ENCODE assay signal across 8 mouse cellular contexts in the genomic region with DNA sequence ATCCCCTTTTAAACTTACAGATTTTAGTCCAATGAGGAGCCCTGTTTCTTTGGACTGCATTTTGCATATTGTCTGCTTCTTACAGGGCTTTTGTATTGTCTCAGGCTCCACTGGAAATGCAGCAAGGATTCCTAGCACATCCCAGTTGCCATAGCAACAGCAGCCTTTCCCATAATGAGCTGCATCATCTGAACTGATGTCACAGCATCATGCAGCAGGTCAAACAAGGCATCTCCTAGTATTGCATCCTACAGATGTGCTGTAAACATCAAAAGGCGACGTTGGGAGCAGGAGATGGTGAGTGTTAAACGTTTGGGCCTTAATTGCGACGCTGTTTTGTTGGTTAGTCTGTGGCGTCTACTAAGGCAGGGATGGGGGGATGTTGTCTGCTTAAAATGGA. TPM values are rescaled to one million over a fixed set of nuclear protein-coding genes. Genes with fewer than 3 reads are reported as not detected.
DNase-seq lines count a peak whose midpoint lies in the region; ATAC-seq and TF ChIP-seq lines count a peak whose summit lies in the region.

Akap6 (plus strand) TSS at position 238 of the 400 bp plus-strand sequence.

- no peak for DNase-seq in heart, adult 2 months
- no peak for DNase-seq in heart, adult 11 months
- DNase-seq in heart, postnatal 4 days = no peak
- DNase-seq in left cerebral cortex, postnatal 14 days (ENCODE audit: low spot score in 2 of 2) = peak; percentile 89 to 98
- peak; percentile 33 for DNase-seq in retina, postnatal 7 days (ENCODE audit: low read depth, low spot score)

- no peak for TF ChIP-seq POLR2A in heart, adult 2 months (IDR thresholded peaks at IDR 0.05; ENCODE audit: insufficient read depth, low read depth, low read length)

- no peaks in the 10 kb centered on the region for H3K79me2 ChIP-seq in heart, adult 2 months (replicated peaks; ENCODE audit: control insufficient read depth, insufficient read depth, low read length)

- H3K9me3 ChIP-seq in forebrain, embryonic 12.5 days = no peaks in the 10 kb centered on the region
- no peaks in the 10 kb centered on the region for H3K9me3 ChIP-seq in liver, embryonic 12.5 days (replicated peaks)

- H3K27ac ChIP-seq in heart, adult 2 months = no peak within 1 kb of the TSS
- peak within 1 kb of the TSS; percentile 91 for H3K27ac ChIP-seq in forebrain, embryonic 12.5 days
- H3K27ac ChIP-seq in liver, embryonic 12.5 days = no peak within 1 kb of the TSS

- WGBS in heart, adult 2 months = 81% methylated on average over 6 of the region's 6 CpGs
- WGBS in forebrain, embryonic 12.5 days = 1% methylated on average over 6 of the region's 6 CpGs
- 73% methylated on average over 6 of the region's 6 CpGs for WGBS in liver, embryonic 12.5 days (ENCODE audit: insufficient replicate concordance)

- no peaks in the 10 kb centered on the region for H3K4me1 ChIP-seq in heart, adult 2 months (ENCODE audit: control insufficient read depth, insufficient read depth, low read length)
- peaks cover 43% of the 10 kb centered on the region for H3K4me1 ChIP-seq in forebrain, embryonic 12.5 days
- H3K4me1 ChIP-seq in liver, embryonic 12.5 days = peaks cover 26% of the 10 kb centered on the region; the same call in 1 of the 2 replicates

- no peak within 1 kb of the TSS for H3K9ac ChIP-seq in heart, adult 2 months (ENCODE audit: low read depth, low read length)
- peak within 1 kb of the TSS; percentile 59 for H3K9ac ChIP-seq in forebrain, embryonic 12.5 days
- H3K9ac ChIP-seq in liver, embryonic 12.5 days = no peak within 1 kb of the TSS

- H3K4me3 ChIP-seq in heart, adult 2 months = no peak within 1 kb of the TSS
- peak within 1 kb of the TSS; percentile 47 for H3K4me3 ChIP-seq in forebrain, embryonic 12.5 days (replicated peaks)
- H3K4me3 ChIP-seq in liver, embryonic 12.5 days = no peak within 1 kb of the TSS

- H3K27me3 ChIP-seq in heart, adult 2 months (ENCODE audit: control insufficient read depth, insufficient read depth, low read length) = no peaks in the 10 kb centered on the region
- no peaks in the 10 kb centered on the region for H3K27me3 ChIP-seq in forebrain, embryonic 12.5 days
- H3K27me3 ChIP-seq in liver, embryonic 12.5 days (replicated peaks) = no peaks in the 10 kb centered on the region

- TF ChIP-seq CTCF in heart, adult 2 months (IDR thresholded peaks at IDR 0.05) = no peak

- no peaks in the 10 kb centered on the region for H3K36me3 ChIP-seq in heart, adult 2 months (ENCODE audit: control insufficient read depth, insufficient read depth, low read length)
- no peaks in the 10 kb centered on the region for H3K36me3 ChIP-seq in forebrain, embryonic 12.5 days (replicated peaks)
- no peaks in the 10 kb centered on the region for H3K36me3 ChIP-seq in liver, embryonic 12.5 days

- no peak for TF ChIP-seq EP300 in heart, adult 2 months (IDR thresholded peaks at IDR 0.05; ENCODE audit: insufficient read depth, low read depth, low read length)

- H3K4me2 ChIP-seq in forebrain, embryonic 12.5 days = peak within 1 kb of the TSS; percentile 67
- no peak within 1 kb of the TSS for H3K4me2 ChIP-seq in liver, embryonic 12.5 days

- intact Hi-C loops in heart, adult 2 months (cut with DNase I) = no loop called here
- intact Hi-C loops in left cerebral cortex, postnatal 14 days (cut with DNase I) = loop anchor here (10.0 kb wide), 1 partner anchor 196 kb away; no protein-coding TSS in a partner anchor

- ATAC-seq in forebrain, embryonic 12.5 days (ENCODE audit: low FRiP score) = peak; percentile 91
- ATAC-seq in erythroid progenitor cell, adult 5-6 weeks (replicated peaks; ENCODE audit: low FRiP score, poor library complexity, severe bottlenecking) = no peak
- no peak for ATAC-seq in liver, embryonic 12.5 days

RNA-seq across cellular contexts. Expression of gene Akap6, which starts in this region (rescaled TPM):
- 100 to 1,000 TPM in 1 of 2 experiments, 10 to 100 TPM in 1; 94.6 to 100 TPM for total RNA-seq in heart, adult 2 months (2021)
- polyA plus RNA-seq in heart, adult 2 months (2012; rRNA removed) = 14.1 and 29.1 TPM in 2 replicates
- polyA plus RNA-seq in forebrain, embryonic 12.5 days (2016; fragmentation: Nextera tagmentation; extraction: Ambion mirVana) = 18.3 and 21.0 TPM in 2 replicates
- total RNA-seq in heart, postnatal 4 days (2021) = 100 to 1,000 TPM; 118 to 127 TPM
- total RNA-seq in left cerebral cortex, postnatal 14 days (2021) = 100 to 1,000 TPM; 183 to 196 TPM
- not detected in 2 replicates for total RNA-seq in erythroid progenitor cell, adult 5-6 weeks (2015; ENCODE audit: low replicate concordance)
- total RNA-seq in erythroid progenitor cell, adult 5-6 weeks (2017; ENCODE audit: low replicate concordance) = not detected in 2 replicates
- polyA plus RNA-seq in liver, embryonic 12.5 days (2016; fragmentation: Nextera tagmentation; extraction: Ambion mirVana) = 0.05 and 0.07 TPM in 2 replicates

Comparison
In these comparisons a context has a peak if more than half of its experiments do, and no peak if none do; other contexts are left out.
1. RNA of gene Akap6 (total RNA-seq): 183 to 196 TPM in left cerebral cortex, postnatal 14 days, 118 to 127 TPM in heart, postnatal 4 days and 94.6 to 100 TPM in heart, adult 2 months; not detected in erythroid progenitor cell, adult 5-6 weeks; every median in the first group is over 10 times any median in the second.
2. RNA of gene Akap6 (polyA plus RNA-seq): 18.3 to 21.0 TPM in forebrain, embryonic 12.5 days and 14.1 to 29.1 TPM in heart, adult 2 months; 0.05 to 0.07 TPM in liver, embryonic 12.5 days; every median in the first group is over 10 times any median in the second.
3. DNase-seq: peak in left cerebral cortex, postnatal 14 days (2 of 2) and retina, postnatal 7 days (single experiment); none in heart, adult 2 months (0 of 2), heart, adult 11 months (single experiment) and heart, postnatal 4 days (single experiment).